Mouse (Mus musculus) stomach, embryonic 16.5 days (tissue): ENCODE measurements at regions not wholly inside any gene's neighbourhood (a gene's known extent, or its start where the extent isn't known, plus 50 kb on each side); places are given as distances from the start of the nearest gene placed in this dataset.
A peak's percentile ranks its signal among the peaks of the same experiment; 100 is the strongest.

ENCODE experiments used
- ATAC-seq: fragments of 200-750 bp; cut with Nextera tagmentation; 2 replicates; pipeline ENCODE4 v1.8.0; 2017; ENCODE audit warnings: moderate number of reproducible peaks, moderate TSS enrichment; ENCODE audit not compliant: insufficient read depth, low FRiP score
- H3K27ac ChIP-seq: fragments of 300-500 bp; sonication (generic); 2 replicates; pipeline ENCODE4 v1.5.1; 2014; ENCODE audit warnings: low read length
- H3K27me3 ChIP-seq: fragments of 300-500 bp; sonication (generic); 2 replicates; pipeline ENCODE4 v1.6.1; 2014; ENCODE audit warnings: low read length, control low read depth, mixed read lengths; ENCODE audit not compliant: control insufficient read depth, insufficient read depth
- H3K36me3 ChIP-seq: fragments of 300-500 bp; sonication (generic); 2 replicates; pipeline ENCODE4 v1.6.1; 2014; ENCODE audit warnings: low read length; ENCODE audit not compliant: control insufficient read depth, insufficient read depth
- H3K4me1 ChIP-seq: fragments of 300-500 bp; sonication (generic); 2 replicates; pipeline ENCODE4 v1.6.1; 2014; ENCODE audit warnings: low read length, control low read depth, mixed read lengths; ENCODE audit not compliant: control insufficient read depth, insufficient read depth
- H3K4me2 ChIP-seq: fragments of 300-500 bp; sonication (generic); 2 replicates; pipeline ENCODE4 v1.6.1; 2014; ENCODE audit warnings: low read depth, low read length, mixed read lengths
- H3K4me3 ChIP-seq: fragments of 300-500 bp; sonication (generic); replicated peaks from 2 replicates; pipeline ENCODE4 v1.5.1; 2014; ENCODE audit warnings: mild to moderate bottlenecking, low read length
- H3K9ac ChIP-seq: fragments of 300-500 bp; sonication (generic); 2 replicates; pipeline ENCODE4 v1.6.1; 2014; ENCODE audit warnings: low read length
- H3K9me3 ChIP-seq: fragments of 300-500 bp; sonication (generic); replicated peaks from 2 replicates; pipeline ENCODE4 v1.6.1; 2016; ENCODE audit warnings: low read length, control low read depth; ENCODE audit not compliant: control insufficient read depth
- whole genome bisulfite sequencing: fragments of 180-500 bp; shearing (Covaris S2); extraction: QIAGEN DNeasy Blood & Tissue Kit; methylation state at CpG from one replicate; pipeline ENCODE4 v1.1.7; 2014; 5-methylcytosine and 5-hydroxymethylcytosine counted together

GRCm38 (mm10) chr5:131377136-131377535, 68.8 kb upstream of the Galnt17 start:
- Histone ChIP-seq H3K4me2 (no peak overlapping the region), H3K36me3 (no peaks in the 10 kb centered on the region), H3K4me1 (no peaks in the 10 kb centered on the region), H3K4me3 (no peak overlapping the region), H3K27ac (no peak overlapping the region), H3K9ac (no peak overlapping the region), H3K9me3 (no peaks in the 10 kb centered on the region), H3K27me3 (no peaks in the 10 kb centered on the region)
- ATAC-seq: no peak
- WGBS: 49% methylated on average over 5 of the region's 5 CpGs

GRCm38 (mm10) chr5:131371341-131372134, 63.2 kb upstream of the Galnt17 start:
- Histone ChIP-seq H3K4me3 (no peak overlapping the region), H3K9me3 (no peaks in the 10 kb centered on the region), H3K27ac (0 out of 2 replicates have a peak overlapping the region, but pooled peaks have one; percentile 19), H3K4me1 (no peaks in the 10 kb centered on the region), H3K9ac (no peak overlapping the region), H3K27me3 (no peaks in the 10 kb centered on the region), H3K4me2 (no peak overlapping the region), H3K36me3 (no peaks in the 10 kb centered on the region)
- 59% methylated on average over 4 of the region's 4 CpGs for WGBS
- no peak for ATAC-seq

- H3K36me3 ChIP-seq: no peaks in the 10 kb centered on the region
- H3K9ac ChIP-seq: no peak overlapping the region
- no peak for ATAC-seq
- WGBS: 47% methylated on average over 4 of the region's 4 CpGs
- no peak overlapping the region for H3K27ac ChIP-seq
- no peaks in the 10 kb centered on the region for H3K9me3 ChIP-seq
- no peaks in the 10 kb centered on the region for H3K27me3 ChIP-seq
- H3K4me1 ChIP-seq: no peaks in the 10 kb centered on the region
- no peak overlapping the region for H3K4me3 ChIP-seq
- no peak overlapping the region for H3K4me2 ChIP-seq
These were observed 59.2 kb upstream of the Galnt17 start for GRCm38 (mm10) chr5:131367461-131367860.

- no peaks in the 10 kb centered on the region for H3K4me1 ChIP-seq
- no peak overlapping the region for H3K4me2 ChIP-seq
- H3K9ac ChIP-seq: no peak overlapping the region
- H3K27ac ChIP-seq: no peak overlapping the region
- no peaks in the 10 kb centered on the region for H3K9me3 ChIP-seq
- H3K36me3 ChIP-seq: no peaks in the 10 kb centered on the region
- H3K27me3 ChIP-seq: no peaks in the 10 kb centered on the region
- ATAC-seq: no peak
- H3K4me3 ChIP-seq: no peak overlapping the region
- 83% methylated on average over 3 of the region's 3 CpGs for WGBS
These were observed 51.5 kb upstream of the Galnt17 start for GRCm38 (mm10) chr5:131359831-131360230.
